Mouse (Mus musculus): Measurements from ENCODE around the gene Abcb4.
"Not testable (repeated sequence)": the region's sequence is repeated elsewhere in the genome, so short reads cannot be mapped to it uniquely, and the experiment has no call there.

The Abcb4 gene

GRCm38 (mm10) chr5:8893300-8894103, at the start of gene Abcb4:
TSS of gene Abcb4 (plus strand) at chr5:8893717.
- peak; percentile 49 to 56 for DNase-seq (ENCODE audit: low spot score in 2 of 2)

- not testable (repeated sequence) for DNase-seq (ENCODE audit: low spot score in 2 of 2)
Observed at GRCm38 (mm10) chr5:8848607-8849575, 44.6 kb upstream of the Abcb4 start.

GRCm38 (mm10) chr5:8850851-8851250, 42.7 kb upstream of the Abcb4 start:
- no peak for DNase-seq (ENCODE audit: low spot score in 2 of 2)

GRCm38 (mm10) chr5:8857201-8857600, 36.3 kb upstream of the Abcb4 start:
- DNase-seq (ENCODE audit: low spot score in 2 of 2): no peak

GRCm38 (mm10) chr5:8861811-8862210, 31.7 kb upstream of the Abcb4 start:
- DNase-seq (ENCODE audit: low spot score in 2 of 2): no peak

- DNase-seq (ENCODE audit: low spot score in 2 of 2): peak; percentile 31 to 60
Observed at GRCm38 (mm10) chr5:8863580-8864337, 29.8 kb upstream of the Abcb4 start.

- peak; percentile 3 to 32 for DNase-seq (ENCODE audit: low spot score in 2 of 2)
Observed at GRCm38 (mm10) chr5:8865630-8866029, 27.9 kb upstream of the Abcb4 start.

GRCm38 (mm10) chr5:8866366-8866765, 27.2 kb upstream of the Abcb4 start:
- no peak for DNase-seq (ENCODE audit: low spot score in 2 of 2)

GRCm38 (mm10) chr5:8868019-8868418, 25.5 kb upstream of the Abcb4 start:
- peak; percentile 10 to 17 for DNase-seq (ENCODE audit: low spot score in 2 of 2)

- no peak for DNase-seq (ENCODE audit: low spot score in 2 of 2)
Observed at GRCm38 (mm10) chr5:8872979-8873915, 20.3 kb upstream of the Abcb4 start.

GRCm38 (mm10) chr5:8877086-8877485, 16.4 kb upstream of the Abcb4 start:
- no peak for DNase-seq (ENCODE audit: low spot score in 2 of 2)

GRCm38 (mm10) chr5:8877800-8878199, 15.7 kb upstream of the Abcb4 start:
- DNase-seq (ENCODE audit: low spot score in 2 of 2): no peak

- no peak for DNase-seq (ENCODE audit: low spot score in 2 of 2)
Observed at GRCm38 (mm10) chr5:8885837-8886236, 7.7 kb upstream of the Abcb4 start.

- no peak for DNase-seq (ENCODE audit: low spot score in 2 of 2)
Observed at GRCm38 (mm10) chr5:8894104-8894425, 548 bp downstream of the Abcb4 start.

GRCm38 (mm10) chr5:8894641-8895490, 1.3 kb downstream of the Abcb4 start:
- DNase-seq (ENCODE audit: low spot score in 2 of 2): peak; percentile 3 to 7

GRCm38 (mm10) chr5:8896198-8896597, 2.7 kb downstream of the Abcb4 start:
- DNase-seq (ENCODE audit: low spot score in 2 of 2): no peak

GRCm38 (mm10) chr5:8898246-8898645, 4.7 kb downstream of the Abcb4 start:
- no peak for DNase-seq (ENCODE audit: low spot score in 2 of 2)

- DNase-seq (ENCODE audit: low spot score in 2 of 2): no peak
Observed at GRCm38 (mm10) chr5:8901001-8901400, 7.5 kb downstream of the Abcb4 start.

GRCm38 (mm10) chr5:8902141-8902817, 8.8 kb downstream of the Abcb4 start:
- DNase-seq (ENCODE audit: low spot score in 2 of 2): no peak

Measured in heart, adult 9 months (tissue).